Mouse (Mus musculus) intestine, embryonic 15.5 days (tissue): Measurements from ENCODE around the gene Ncam1. TPM values are rescaled to one million over a fixed set of nuclear protein-coding genes. Genes with fewer than 3 reads are reported as not detected.

Experiments used
- ATAC-seq: fragments of 200-750 bp; cut with Nextera tagmentation; 2 replicates; pipeline ENCODE4 v1.8.0; 2017; ENCODE audit warnings: moderate TSS enrichment, moderate library complexity
- H3K27ac ChIP-seq: fragments of 300-500 bp; sonication (generic); 2 replicates; pipeline ENCODE4 v1.5.1; 2015; ENCODE audit warnings: mild to moderate bottlenecking, inconsistent platforms
- H3K27me3 ChIP-seq: fragments of 300-500 bp; sonication (generic); replicated peaks from 2 replicates; pipeline ENCODE4 v1.6.1; 2015; ENCODE audit warnings: inconsistent platforms
- H3K36me3 ChIP-seq: fragments of 300-500 bp; sonication (generic); 2 replicates; pipeline ENCODE4 v1.6.1; 2015; ENCODE audit warnings: inconsistent platforms
- H3K4me1 ChIP-seq: fragments of 300-500 bp; sonication (generic); replicated peaks from 2 replicates; pipeline ENCODE4 v1.6.1; 2015; ENCODE audit warnings: inconsistent platforms
- H3K4me2 ChIP-seq: fragments of 300-500 bp; sonication (generic); replicated peaks from 2 replicates; pipeline ENCODE4 v1.6.1; 2015; ENCODE audit warnings: mild to moderate bottlenecking, inconsistent platforms
- H3K4me3 ChIP-seq: fragments of 300-500 bp; sonication (generic); replicated peaks from 2 replicates; pipeline ENCODE4 v1.5.1; 2015; ENCODE audit warnings: inconsistent platforms
- H3K9ac ChIP-seq: fragments of 300-500 bp; sonication (generic); 2 replicates; pipeline ENCODE4 v1.6.1; 2015; ENCODE audit warnings: inconsistent platforms
- H3K9me3 ChIP-seq: fragments of 300-500 bp; sonication (generic); 2 replicates; pipeline ENCODE4 v1.6.1; 2016; ENCODE audit warnings: inconsistent platforms
- WGBS: fragments of 180-500 bp; shearing (Covaris S2); methylation state at CpG from one replicate; pipeline ENCODE4 v1.1.7; 2015; 5-methylcytosine and 5-hydroxymethylcytosine counted together
- polyA plus RNA-seq: library from polyadenylated mRNA; unstranded; fragments of >200 nt; fragmentation: Nextera tagmentation; extraction: Ambion mirVana; gene quantifications from 2 replicates; pipeline ENCODE4 v1.2.1, GENCODE M21; 2015

Ncam1 gene
- polyA plus RNA-seq, 1 experiment from 2014 or later = 77.5 TPM

- Histone ChIP-seq H3K9me3 (no peaks in the 10 kb centered on the region), H3K4me3 (no peak overlapping the region), H3K36me3 (no peaks in the 10 kb centered on the region), H3K27ac (no peak overlapping the region), H3K9ac (no peak overlapping the region), H3K4me2 (no peak overlapping the region), H3K27me3 (no peaks in the 10 kb centered on the region), H3K4me1 (no peaks in the 10 kb centered on the region)
- 79% methylated on average over 8 of the region's 8 CpGs for WGBS
- ATAC-seq = no peak
Observed at GRCm38 (mm10) chr9:49662958-49663926, 135.5 kb downstream of the Ncam1 start.

- no peak overlapping the region for H3K4me2 ChIP-seq
- H3K4me3 ChIP-seq = no peak overlapping the region
- H3K27ac ChIP-seq = no peak overlapping the region
- ATAC-seq = no peak
- no peaks in the 10 kb centered on the region for H3K9me3 ChIP-seq
- H3K9ac ChIP-seq = no peak overlapping the region
- WGBS = 83% methylated on average over 2 of the region's 2 CpGs
- H3K4me1 ChIP-seq = no peaks in the 10 kb centered on the region
- H3K36me3 ChIP-seq = no peaks in the 10 kb centered on the region
- H3K27me3 ChIP-seq = no peaks in the 10 kb centered on the region
Observed at GRCm38 (mm10) chr9:49661480-49661879, 137.2 kb downstream of the Ncam1 start.

- no peak for ATAC-seq
- Histone ChIP-seq H3K27me3 (no peaks in the 10 kb centered on the region), H3K36me3 (no peaks in the 10 kb centered on the region), H3K9me3 (no peaks in the 10 kb centered on the region), H3K4me3 (no peak overlapping the region), H3K4me1 (no peaks in the 10 kb centered on the region), H3K9ac (no peak overlapping the region), H3K27ac (no peak overlapping the region), H3K4me2 (no peak overlapping the region)
- WGBS = 84% methylated on average over 4 of the region's 4 CpGs
Observed at GRCm38 (mm10) chr9:49658381-49658856, 140.3 kb downstream of the Ncam1 start.

- Histone ChIP-seq H3K9me3 (no peaks in the 10 kb centered on the region), H3K36me3 (no peaks in the 10 kb centered on the region), H3K27ac (no peak overlapping the region), H3K4me3 (no peak overlapping the region), H3K9ac (no peak overlapping the region), H3K27me3 (no peaks in the 10 kb centered on the region), H3K4me1 (no peaks in the 10 kb centered on the region), H3K4me2 (no peak overlapping the region)
- ATAC-seq = no peak
- 91% methylated on average over 3 of the region's 3 CpGs for WGBS
Observed at GRCm38 (mm10) chr9:49654470-49654869, 144.3 kb downstream of the Ncam1 start.

GRCm38 (mm10) chr9:49653478-49654245, 145.1 kb downstream of the Ncam1 start:
- no peak overlapping the region for H3K27ac ChIP-seq
- H3K9ac ChIP-seq = no peak overlapping the region
- H3K27me3 ChIP-seq = no peaks in the 10 kb centered on the region
- no peak for ATAC-seq
- no peak overlapping the region for H3K4me2 ChIP-seq
- no peaks in the 10 kb centered on the region for H3K4me1 ChIP-seq
- H3K4me3 ChIP-seq = no peak overlapping the region
- H3K36me3 ChIP-seq = no peaks in the 10 kb centered on the region
- no peaks in the 10 kb centered on the region for H3K9me3 ChIP-seq
- 79% methylated on average over 9 of the region's 9 CpGs for whole genome bisulfite sequencing

- Histone ChIP-seq H3K27ac (no peak overlapping the region), H3K27me3 (no peaks in the 10 kb centered on the region), H3K4me1 (no peaks in the 10 kb centered on the region), H3K36me3 (no peaks in the 10 kb centered on the region), H3K4me2 (no peak overlapping the region), H3K4me3 (no peak overlapping the region), H3K9me3 (no peaks in the 10 kb centered on the region), H3K9ac (no peak overlapping the region)
- 89% methylated on average over 2 of the region's 2 CpGs for WGBS
- ATAC-seq = no peak
Observed at GRCm38 (mm10) chr9:49644296-49644695, 154.4 kb downstream of the Ncam1 start.

GRCm38 (mm10) chr9:49640764-49641163, 158.0 kb downstream of the Ncam1 start:
- H3K27me3 ChIP-seq = no peaks in the 10 kb centered on the region
- H3K9ac ChIP-seq = no peak overlapping the region
- no peaks in the 10 kb centered on the region for H3K36me3 ChIP-seq
- no peak for ATAC-seq
- no peaks in the 10 kb centered on the region for H3K9me3 ChIP-seq
- no peaks in the 10 kb centered on the region for H3K4me1 ChIP-seq
- H3K4me2 ChIP-seq = no peak overlapping the region
- H3K4me3 ChIP-seq = no peak overlapping the region
- WGBS = 93% methylated on average over 3 of the region's 3 CpGs
- H3K27ac ChIP-seq = no peak overlapping the region

- H3K27ac ChIP-seq = no peak overlapping the region
- 53% methylated on average over 8 of the region's 8 CpGs for WGBS
- H3K4me2 ChIP-seq = no peak overlapping the region
- H3K9me3 ChIP-seq = no peaks in the 10 kb centered on the region
- no peak for ATAC-seq
- no peaks in the 10 kb centered on the region for H3K4me1 ChIP-seq
- H3K36me3 ChIP-seq = no peaks in the 10 kb centered on the region
- H3K27me3 ChIP-seq = no peaks in the 10 kb centered on the region
- no peak overlapping the region for H3K9ac ChIP-seq
- H3K4me3 ChIP-seq = no peak overlapping the region
Observed at GRCm38 (mm10) chr9:49640142-49640541, 158.6 kb downstream of the Ncam1 start.

GRCm38 (mm10) chr9:49637955-49638354, 160.8 kb downstream of the Ncam1 start:
- no peaks in the 10 kb centered on the region for H3K27me3 ChIP-seq
- no peak overlapping the region for H3K4me2 ChIP-seq
- no peaks in the 10 kb centered on the region for H3K4me1 ChIP-seq
- H3K9ac ChIP-seq = no peak overlapping the region
- H3K36me3 ChIP-seq = no peaks in the 10 kb centered on the region
- H3K27ac ChIP-seq = no peak overlapping the region
- ATAC-seq = no peak
- no peaks in the 10 kb centered on the region for H3K9me3 ChIP-seq
- H3K4me3 ChIP-seq = no peak overlapping the region

- Histone ChIP-seq H3K27me3 (no peaks in the 10 kb centered on the region), H3K4me1 (no peaks in the 10 kb centered on the region), H3K27ac (no peak overlapping the region), H3K36me3 (no peaks in the 10 kb centered on the region), H3K4me3 (no peak overlapping the region), H3K9ac (no peak overlapping the region), H3K4me2 (no peak overlapping the region), H3K9me3 (no peaks in the 10 kb centered on the region)
- ATAC-seq = no peak
- 63% methylated on average over 11 of the region's 11 CpGs for WGBS
Observed at GRCm38 (mm10) chr9:49635668-49636326, 162.9 kb downstream of the Ncam1 start.

GRCm38 (mm10) chr9:49632591-49632990, 166.1 kb downstream of the Ncam1 start:
- H3K27ac ChIP-seq = no peak overlapping the region
- ATAC-seq = no peak
- no peak overlapping the region for H3K9ac ChIP-seq
- no peaks in the 10 kb centered on the region for H3K9me3 ChIP-seq
- H3K4me1 ChIP-seq = no peaks in the 10 kb centered on the region
- H3K27me3 ChIP-seq = no peaks in the 10 kb centered on the region
- H3K4me3 ChIP-seq = no peak overlapping the region
- H3K36me3 ChIP-seq = no peaks in the 10 kb centered on the region
- no peak overlapping the region for H3K4me2 ChIP-seq
- WGBS = 87% methylated on average over 2 of the region's 2 CpGs

GRCm38 (mm10) chr9:49630336-49630735, 168.4 kb downstream of the Ncam1 start:
- Histone ChIP-seq H3K4me2 (no peak overlapping the region), H3K9me3 (no peaks in the 10 kb centered on the region), H3K27me3 (no peaks in the 10 kb centered on the region), H3K36me3 (no peaks in the 10 kb centered on the region), H3K9ac (no peak overlapping the region), H3K27ac (no peak overlapping the region), H3K4me3 (no peak overlapping the region), H3K4me1 (no peaks in the 10 kb centered on the region)
- 75% methylated on average over 2 of the region's 2 CpGs for WGBS
- no peak for ATAC-seq
